Mouse (Mus musculus): Measurements from ENCODE around the gene Gk5.

Gene Gk5

GRCm38 (mm10) chr9:96223302-96223701 is 104.1 kb downstream of the Gk5 start:
- DNase-seq (ENCODE audit: low spot score in 2 of 2), result no peak

GRCm38 (mm10) chr9:96228285-96228684 is 109.1 kb downstream of the Gk5 start:
- no peak for DNase-seq (ENCODE audit: low spot score in 2 of 2)

- DNase-seq (ENCODE audit: low spot score in 2 of 2), result no peak
These were observed 111.1 kb downstream of the Gk5 start for GRCm38 (mm10) chr9:96230271-96230670.
